Mouse (Mus musculus) hindbrain, embryonic 13.5 days (tissue): ENCODE results near the gene Pafah1b2. TPM values are rescaled to one million over a fixed set of nuclear protein-coding genes. Genes with fewer than 3 reads are reported as not detected.

Experiments
- ATAC-seq: fragments of 200-750 bp; cut with Nextera tagmentation; 2 replicates; pipeline ENCODE4 v1.8.0; 2017; ENCODE audit warnings: moderate TSS enrichment; ENCODE audit not compliant: low FRiP score
- H3K27ac ChIP-seq: fragments of 300-500 bp; sonication (generic); 2 replicates; pipeline ENCODE4 v1.5.1; 2015; ENCODE audit warnings: inconsistent platforms, mild to moderate bottlenecking, moderate library complexity
- H3K27me3 ChIP-seq: fragments of 300-500 bp; sonication (generic); 2 replicates; pipeline ENCODE4 v1.6.1; 2015; ENCODE audit warnings: mild to moderate bottlenecking, inconsistent platforms
- H3K36me3 ChIP-seq: fragments of 300-500 bp; sonication (generic); 2 replicates; pipeline ENCODE4 v1.6.1; 2015; ENCODE audit warnings: mild to moderate bottlenecking, inconsistent platforms
- H3K4me1 ChIP-seq: fragments of 300-500 bp; sonication (generic); replicated peaks from 2 replicates; pipeline ENCODE4 v1.6.1; 2015; ENCODE audit warnings: inconsistent platforms
- H3K4me2 ChIP-seq: fragments of 300-500 bp; sonication (generic); 2 replicates; pipeline ENCODE4 v1.6.1; 2015; ENCODE audit warnings: inconsistent platforms, mild to moderate bottlenecking, moderate library complexity
- H3K4me3 ChIP-seq: fragments of 300-500 bp; sonication (generic); 2 replicates; pipeline ENCODE4 v1.5.1; 2015; ENCODE audit warnings: mild to moderate bottlenecking, inconsistent platforms
- H3K9ac ChIP-seq: fragments of 300-500 bp; sonication (generic); 2 replicates; pipeline ENCODE4 v1.6.1; 2015; ENCODE audit warnings: mild to moderate bottlenecking, inconsistent platforms
- H3K9me3 ChIP-seq: fragments of 300-500 bp; sonication (generic); 2 replicates; pipeline ENCODE4 v1.6.1; 2016; ENCODE audit warnings: inconsistent platforms
- WGBS: fragments of 180-500 bp; shearing (Covaris S2); methylation state at CpG from one replicate; pipeline ENCODE4 v1.1.7; 2015; 5-methylcytosine and 5-hydroxymethylcytosine counted together
- polyA plus RNA-seq: library from polyadenylated mRNA; unstranded; fragments of >200 nt; fragmentation: Nextera tagmentation; extraction: Ambion mirVana; gene quantifications from 2 replicates; pipeline ENCODE4 v1.2.1, GENCODE M21; 2015

The Pafah1b2 gene
- polyA plus RNA-seq, 1 experiment from 2014 or later = 301 TPM

- Histone ChIP-seq H3K4me2 (no peak overlapping the region), H3K9me3 (no peaks in the 10 kb centered on the region), H3K4me1 (peaks cover 49% of the 10 kb centered on the region), H3K9ac (no peak overlapping the region), H3K36me3 (peaks cover 3% of the 10 kb centered on the region; the same call in 1 of the 2 replicates), H3K4me3 (no peak overlapping the region), H3K27me3 (no peaks in the 10 kb centered on the region), H3K27ac (no peak overlapping the region)
- ATAC-seq = no peak
- 95% methylated on average over 6 of the region's 6 CpGs for WGBS
These were observed 5.8 kb upstream of the Pafah1b2 start for GRCm38 (mm10) chr9:46018316-46018715.

- H3K9ac ChIP-seq = no peak overlapping the region
- no peak overlapping the region for H3K27ac ChIP-seq
- ATAC-seq = no peak
- peak overlapping the region; percentile 69; the same call in 1 of the 2 replicates for H3K4me2 ChIP-seq
- 65% methylated on average over 4 of the region's 4 CpGs for WGBS
- no peaks in the 10 kb centered on the region for H3K9me3 ChIP-seq
- H3K27me3 ChIP-seq = no peaks in the 10 kb centered on the region
- peaks cover 3% of the 10 kb centered on the region; the same call in 1 of the 2 replicates for H3K36me3 ChIP-seq
- H3K4me3 ChIP-seq = no peak overlapping the region
- H3K4me1 ChIP-seq = peaks cover 55% of the 10 kb centered on the region
These were observed 3.9 kb upstream of the Pafah1b2 start for GRCm38 (mm10) chr9:46016417-46016816.

- Histone ChIP-seq H3K9me3 (no peaks in the 10 kb centered on the region), H3K4me3 (no peak overlapping the region), H3K27ac (0 out of 2 replicates have a peak overlapping the region, but pooled peaks have one; percentile 71), H3K9ac (no peak overlapping the region), H3K4me2 (peak overlapping the region; percentile 69; the same call in 1 of the 2 replicates), H3K4me1 (peaks cover 59% of the 10 kb centered on the region), H3K36me3 (peaks cover 3% of the 10 kb centered on the region; the same call in 1 of the 2 replicates), H3K27me3 (no peaks in the 10 kb centered on the region)
- WGBS = 16% methylated on average over 9 of the region's 9 CpGs
- no peak for ATAC-seq
These were observed 3.3 kb upstream of the Pafah1b2 start for GRCm38 (mm10) chr9:46015831-46016230.

GRCm38 (mm10) chr9:46015081-46015551 lies 2.6 kb upstream of the Pafah1b2 start:
- peak overlapping the region; percentile 69 for H3K4me2 ChIP-seq
- no peaks in the 10 kb centered on the region for H3K27me3 ChIP-seq
- no peak for ATAC-seq
- H3K9me3 ChIP-seq = no peaks in the 10 kb centered on the region
- H3K4me3 ChIP-seq = peak overlapping the region; percentile 94
- H3K27ac ChIP-seq = peak overlapping the region; percentile 71
- peaks cover 3% of the 10 kb centered on the region; the same call in 1 of the 2 replicates for H3K36me3 ChIP-seq
- H3K9ac ChIP-seq = peak overlapping the region; percentile 49; the same call in 1 of the 2 replicates
- H3K4me1 ChIP-seq = peaks cover 59% of the 10 kb centered on the region
- WGBS = 44% methylated on average over 8 of the region's 8 CpGs

- H3K4me1 ChIP-seq = peaks cover 55% of the 10 kb centered on the region
- ATAC-seq = no peak
- no peaks in the 10 kb centered on the region for H3K9me3 ChIP-seq
- WGBS = 3% methylated on average over 10 of the region's 10 CpGs
- peak overlapping the region; percentile 98 for H3K9ac ChIP-seq
- peak overlapping the region; percentile 69 for H3K4me2 ChIP-seq
- H3K27me3 ChIP-seq = no peaks in the 10 kb centered on the region
- no peak overlapping the region for H3K27ac ChIP-seq
- H3K36me3 ChIP-seq = peaks cover 3% of the 10 kb centered on the region; the same call in 1 of the 2 replicates
- peak overlapping the region; percentile 94 for H3K4me3 ChIP-seq
These were observed 1.8 kb upstream of the Pafah1b2 start for GRCm38 (mm10) chr9:46014251-46014681.

- ATAC-seq = no peak
- WGBS = 0% methylated on average over 5 of the region's 5 CpGs
- H3K4me1 ChIP-seq = peaks cover 55% of the 10 kb centered on the region
These were observed 1.1 kb upstream of the Pafah1b2 start for GRCm38 (mm10) chr9:46013616-46014015.

GRCm38 (mm10) chr9:46013009-46013586 lies 608 bp upstream of the Pafah1b2 start:
- Histone ChIP-seq H3K27me3 (no peaks in the 10 kb centered on the region), H3K27ac (peak overlapping the region; percentile 94), H3K4me1 (peaks cover 52% of the 10 kb centered on the region), H3K36me3 (no peaks in the 10 kb centered on the region), H3K9me3 (no peaks in the 10 kb centered on the region), H3K4me2 (peak overlapping the region; percentile 69), H3K4me3 (peak overlapping the region; percentile 94), H3K9ac (peak overlapping the region; percentile 98)
- peak; percentile 73 for ATAC-seq
- WGBS = under 1% methylated on average over 46 of the region's 46 CpGs

More at GRCm38 (mm10) chr9:46013616-46014015, 1.1 kb upstream of the Pafah1b2 start:
- peak overlapping the region; percentile 69 for H3K4me2 ChIP-seq
- no peaks in the 10 kb centered on the region for H3K27me3 ChIP-seq
- peak overlapping the region; percentile 94 for H3K4me3 ChIP-seq
- no peaks in the 10 kb centered on the region for H3K9me3 ChIP-seq
- H3K9ac ChIP-seq = peak overlapping the region; percentile 98
- no peaks in the 10 kb centered on the region for H3K36me3 ChIP-seq
- peak overlapping the region; percentile 94; the same call in 1 of the 2 replicates for H3K27ac ChIP-seq

GRCm38 (mm10) chr9:46011094-46011970 lies 1.2 kb downstream of the Pafah1b2 start:
- no peaks in the 10 kb centered on the region for H3K36me3 ChIP-seq
- ATAC-seq = no peak
- no peaks in the 10 kb centered on the region for H3K9me3 ChIP-seq
- 49% methylated on average over 3 of the region's 3 CpGs for WGBS
- H3K27ac ChIP-seq = peak overlapping the region; percentile 94; the same call in 1 of the 2 replicates
- H3K4me2 ChIP-seq = peak overlapping the region; percentile 69
- no peak overlapping the region for H3K4me3 ChIP-seq
- no peaks in the 10 kb centered on the region for H3K27me3 ChIP-seq
- no peak overlapping the region for H3K9ac ChIP-seq
- H3K4me1 ChIP-seq = peaks cover 42% of the 10 kb centered on the region

GRCm38 (mm10) chr9:46009669-46009983 lies 2.9 kb downstream of the Pafah1b2 start:
- H3K27ac ChIP-seq = no peak overlapping the region
- H3K9ac ChIP-seq = no peak overlapping the region
- H3K4me1 ChIP-seq = peaks cover 25% of the 10 kb centered on the region
- no peak for ATAC-seq
- no peaks in the 10 kb centered on the region for H3K36me3 ChIP-seq
- no peaks in the 10 kb centered on the region for H3K27me3 ChIP-seq
- WGBS = 86% methylated on average over 1 of the region's 1 CpGs
- H3K4me2 ChIP-seq = no peak overlapping the region
- no peak overlapping the region for H3K4me3 ChIP-seq
- H3K9me3 ChIP-seq = no peaks in the 10 kb centered on the region

GRCm38 (mm10) chr9:46008931-46009668 lies 3.4 kb downstream of the Pafah1b2 start:
- Histone ChIP-seq H3K36me3 (no peaks in the 10 kb centered on the region), H3K27ac (no peak overlapping the region), H3K4me1 (peaks cover 20% of the 10 kb centered on the region), H3K9ac (no peak overlapping the region), H3K4me3 (no peak overlapping the region), H3K4me2 (no peak overlapping the region), H3K9me3 (no peaks in the 10 kb centered on the region), H3K27me3 (no peaks in the 10 kb centered on the region)
- 78% methylated on average over 7 of the region's 7 CpGs for WGBS
- ATAC-seq = no peak

- Histone ChIP-seq H3K4me3 (no peak overlapping the region), H3K27ac (no peak overlapping the region), H3K4me2 (no peak overlapping the region), H3K9ac (no peak overlapping the region), H3K27me3 (no peaks in the 10 kb centered on the region), H3K4me1 (peaks cover 2% of the 10 kb centered on the region), H3K36me3 (no peaks in the 10 kb centered on the region), H3K9me3 (no peaks in the 10 kb centered on the region)
- ATAC-seq = no peak
- WGBS = 57% methylated on average over 5 of the region's 5 CpGs
These were observed 6.3 kb downstream of the Pafah1b2 start for GRCm38 (mm10) chr9:46006224-46006623.

- Histone ChIP-seq H3K27ac (no peak overlapping the region), H3K9me3 (no peaks in the 10 kb centered on the region), H3K4me3 (no peak overlapping the region), H3K36me3 (no peaks in the 10 kb centered on the region), H3K27me3 (no peaks in the 10 kb centered on the region), H3K9ac (no peak overlapping the region), H3K4me2 (no peak overlapping the region), H3K4me1 (no peaks in the 10 kb centered on the region; the same call in 1 of the 2 replicates)
- ATAC-seq = no peak
- 64% methylated on average over 3 of the region's 3 CpGs for WGBS
These were observed 8.0 kb downstream of the Pafah1b2 start for GRCm38 (mm10) chr9:46004529-46004928.
